Comparison of ENCODE assay signal across 20 mouse cellular contexts in the genomic region with DNA sequence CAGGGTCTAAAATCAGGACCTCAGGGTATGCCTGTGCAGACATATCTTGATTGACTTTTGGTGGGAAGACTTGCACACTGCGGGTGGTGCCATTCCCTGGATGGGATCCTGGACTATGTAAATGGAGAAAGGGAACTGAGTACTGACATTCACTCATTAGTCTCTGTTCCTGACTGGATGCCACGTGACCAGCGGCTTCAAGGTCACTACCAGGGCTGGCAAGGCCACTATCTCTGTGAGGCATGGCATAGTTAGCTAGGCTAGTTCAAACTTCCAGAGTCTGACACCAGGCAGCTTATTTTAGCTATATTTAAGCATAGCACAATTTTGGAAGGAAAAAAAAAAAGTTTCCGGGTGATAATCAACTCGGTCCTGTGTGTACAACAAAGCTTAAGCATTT.
"Had no signal": no experiment of that assay in that cellular context is flagged by ENCODE, and none has a peak within 500 bp of the region (broad histone marks: within the 10 kb centered on the region; RNA-seq: fewer than 3 reads in every experiment).

No protein-coding gene starts in this region.

- H3K36me3 ChIP-seq: lung, embryonic 15.5 days; midbrain, embryonic 13.5 days; midbrain, embryonic 15.5 days; neural tube, embryonic 13.5 days; neural tube, embryonic 15.5 days had no signal

- H3K27ac ChIP-seq: lung, embryonic 15.5 days; macrophage; midbrain, embryonic 13.5 days; midbrain, embryonic 15.5 days; neural tube, embryonic 13.5 days; neural tube, embryonic 15.5 days had no signal

- H3K9me3 ChIP-seq: lung, embryonic 15.5 days; megakaryocyte, embryonic 14.5 days; midbrain, embryonic 13.5 days; midbrain, embryonic 15.5 days; neural tube, embryonic 13.5 days; neural tube, embryonic 15.5 days had no signal

- H3K4me3 ChIP-seq: lung, embryonic 15.5 days; megakaryocyte, embryonic 14.5 days; midbrain, embryonic 13.5 days; midbrain, embryonic 15.5 days; neural tube, embryonic 13.5 days; neural tube, embryonic 15.5 days had no signal

- DNase-seq: liver, postnatal 0 days; lung, adult 2 months; lung, postnatal 14 days; lung, postnatal 36 days; retina, postnatal 1 day; right cerebral cortex, adult 18-20 months; right cerebral cortex, postnatal 25 days; right cerebral cortex, postnatal 4 days; spleen, adult 18-20 months; thymus, adult 18-20 months; thymus, postnatal 25 days; thymus, postnatal 4 days had no signal

- ATAC-seq: liver, postnatal 0 days; lung, postnatal 0 days; midbrain, embryonic 13.5 days; midbrain, embryonic 15.5 days had no signal

- H3K27me3 ChIP-seq: lung, embryonic 15.5 days; midbrain, embryonic 13.5 days; midbrain, embryonic 15.5 days; neural tube, embryonic 13.5 days; neural tube, embryonic 15.5 days had no signal
